Mouse (Mus musculus) telencephalon, adult 2 months (tissue): ENCODE measurements around the gene Mipol1.

Source experiments
- DNase-seq: peaks from one replicate; pipeline ENCODE4 v3.0.0-alpha.2; 2011; ENCODE audit warnings: low read depth, low spot score

Gene Mipol1

DNA sequence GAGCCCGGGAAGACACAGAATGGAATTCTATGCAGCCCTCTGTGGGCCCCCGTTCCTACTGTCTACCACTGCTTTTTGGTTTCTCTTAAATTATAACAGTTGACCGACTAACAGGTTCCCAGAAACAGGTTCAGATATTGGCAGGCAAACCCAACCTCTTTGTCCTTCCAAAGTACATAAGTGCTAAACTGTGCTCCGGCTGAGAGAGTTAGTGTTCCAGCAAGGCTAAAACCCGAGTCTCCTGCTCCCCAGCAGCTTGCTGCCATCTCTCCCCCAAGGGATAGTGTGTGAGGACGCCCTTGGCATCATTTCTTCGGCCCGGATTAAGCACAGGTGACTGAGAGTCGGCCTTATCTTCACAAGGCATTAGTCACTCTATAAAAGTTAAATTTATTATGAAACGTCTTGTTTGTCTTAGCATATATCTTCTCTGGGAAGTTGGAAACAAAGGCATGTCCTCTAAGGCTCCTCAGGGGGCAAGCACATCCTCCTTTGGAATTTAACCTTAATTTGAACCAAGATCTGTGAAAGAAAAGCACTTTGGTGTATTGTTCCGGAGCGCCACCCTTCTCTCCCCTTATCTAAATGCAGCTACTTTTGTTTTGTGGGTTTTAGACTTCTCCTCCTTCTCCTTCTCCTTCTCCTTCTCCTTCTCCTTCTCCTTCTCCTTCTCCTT lies 285.6 kb downstream of the Mipol1 start:
- no peak for DNase-seq

DNA sequence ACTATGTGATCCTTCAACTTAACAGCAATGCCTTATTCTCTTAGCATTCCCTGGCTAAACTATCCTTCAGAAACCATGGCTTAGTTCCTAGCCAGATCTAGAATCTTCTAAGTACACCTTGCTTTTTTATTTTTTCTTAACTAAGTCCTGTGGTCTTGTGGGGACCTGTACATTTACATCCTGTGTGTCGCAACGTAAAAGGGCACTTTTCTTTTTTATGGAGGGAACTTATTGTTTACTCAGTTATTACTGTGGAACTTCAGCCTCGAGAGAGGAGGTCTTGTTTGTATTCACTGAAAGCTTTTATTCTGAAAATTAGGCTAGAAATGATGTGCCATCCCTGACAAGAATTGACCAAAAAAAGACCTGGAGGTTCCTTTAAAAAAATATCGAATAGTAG lies 298.1 kb downstream of the Mipol1 start:
- no peak for DNase-seq

DNA sequence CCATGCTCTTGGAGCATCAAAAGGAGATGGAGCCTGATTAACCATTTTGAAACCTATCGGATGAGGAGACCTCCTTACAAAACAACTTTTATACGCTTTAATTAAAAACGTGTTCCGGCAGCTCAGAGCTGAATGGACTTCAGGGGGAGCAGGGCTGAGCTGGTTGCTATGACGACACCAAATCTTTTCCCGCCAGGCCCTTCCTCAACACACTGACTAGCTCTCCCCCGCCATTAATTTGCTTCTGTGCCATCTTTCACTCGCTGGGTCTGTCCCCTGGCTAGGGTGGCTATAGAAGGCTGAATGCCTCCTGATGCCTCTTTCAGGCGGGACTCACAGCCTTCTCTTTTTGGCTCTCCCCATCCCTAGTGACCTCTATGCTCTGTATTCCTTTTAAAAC lies 300.2 kb downstream of the Mipol1 start:
- DNase-seq: no peak

DNA sequence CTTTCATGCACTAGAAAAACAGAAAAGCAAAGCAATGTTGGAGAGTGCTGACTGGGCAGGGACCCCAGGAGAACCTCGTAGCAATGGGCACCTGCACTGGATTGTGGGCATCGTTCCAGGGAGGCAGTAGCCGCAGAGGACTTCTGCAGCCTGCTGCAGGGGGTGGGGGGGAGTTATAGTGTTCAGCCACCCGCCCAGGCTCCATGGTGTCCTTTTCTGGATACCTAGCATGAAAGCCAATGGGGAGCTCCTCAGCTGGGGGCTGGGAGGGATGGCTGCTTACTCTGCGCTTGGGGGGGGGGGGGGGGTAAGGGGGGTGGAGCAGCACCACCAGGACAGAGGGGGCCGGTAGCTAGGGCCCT lies 304.3 kb downstream of the Mipol1 start:
- no peak for DNase-seq

DNA sequence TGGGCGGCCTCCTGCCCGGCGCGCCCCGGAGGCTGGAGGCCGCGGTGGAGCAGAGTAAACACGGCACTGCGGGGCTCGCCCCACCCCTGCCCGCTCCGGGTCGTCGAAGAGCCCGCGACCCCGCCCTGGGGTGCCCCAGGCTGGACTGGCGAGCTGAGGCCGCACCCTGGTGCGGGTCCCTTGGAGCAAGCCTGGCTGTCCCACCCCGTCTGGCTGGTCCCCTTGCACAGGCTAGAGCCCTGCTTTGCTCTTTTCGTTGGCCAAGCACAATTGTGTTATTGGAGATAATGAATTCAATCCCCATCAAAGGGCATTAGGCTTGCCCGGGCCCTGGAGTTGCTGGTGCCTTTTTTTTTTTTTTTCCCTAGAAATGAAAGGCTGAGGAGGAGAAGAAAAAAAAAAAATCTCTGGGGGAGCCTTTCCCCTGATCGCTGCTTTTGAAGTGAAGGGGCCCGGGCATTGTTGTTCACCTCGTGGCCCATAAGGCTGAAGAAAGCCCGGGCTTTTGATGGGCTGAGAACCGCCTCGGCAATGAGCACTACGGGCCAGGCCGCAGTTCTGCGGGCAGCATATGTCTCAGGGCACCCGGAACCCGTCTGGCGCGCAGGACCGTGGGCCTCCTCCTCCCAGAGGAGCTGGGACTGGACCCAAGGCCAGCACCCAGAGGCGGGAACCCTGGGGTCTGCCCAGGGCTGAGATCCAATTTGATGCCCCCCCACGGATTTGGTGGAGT lies 304.8 kb downstream of the Mipol1 start:
- DNase-seq: no peak

DNA sequence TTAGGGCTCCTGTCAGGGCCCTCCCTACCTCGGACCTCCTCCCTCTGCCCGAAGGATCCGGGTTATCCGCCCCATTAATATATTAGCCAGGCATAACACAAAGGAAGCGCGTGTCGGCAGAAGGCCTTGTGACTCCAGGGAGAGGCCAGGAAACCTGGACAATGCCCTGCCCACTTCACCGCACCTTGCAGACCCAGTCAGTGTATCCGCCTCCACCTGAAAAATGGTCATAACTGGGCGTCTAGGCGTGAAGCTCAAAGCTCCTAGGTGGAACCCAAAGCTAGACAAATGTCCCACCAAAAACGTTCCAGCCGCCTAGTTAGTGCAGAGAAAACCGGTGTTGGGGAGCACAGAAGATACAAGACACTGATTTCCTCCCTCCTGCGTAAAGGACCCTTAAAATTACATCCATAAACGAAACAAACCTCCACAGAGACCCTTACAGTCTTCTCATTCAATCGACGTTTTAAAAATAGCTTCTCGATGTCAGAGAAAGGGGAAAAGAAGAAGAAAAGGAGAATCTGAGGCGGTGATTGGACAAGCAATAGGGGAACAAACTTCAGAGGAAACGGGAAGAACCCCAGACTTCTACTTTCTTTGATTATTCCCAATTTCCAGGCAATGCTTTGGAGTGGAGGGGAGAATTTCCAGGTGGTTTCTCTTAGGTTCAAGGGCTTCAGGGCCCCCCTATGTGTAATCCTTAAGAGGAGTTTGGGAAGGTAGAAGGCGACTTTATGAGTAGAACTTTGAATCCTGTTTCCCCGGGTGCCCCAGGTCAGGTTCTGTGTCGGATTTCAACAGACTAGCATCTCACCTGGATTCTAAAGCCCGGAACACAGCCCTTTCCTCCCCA lies 306.1 kb downstream of the Mipol1 start:
- DNase-seq: no peak

DNA sequence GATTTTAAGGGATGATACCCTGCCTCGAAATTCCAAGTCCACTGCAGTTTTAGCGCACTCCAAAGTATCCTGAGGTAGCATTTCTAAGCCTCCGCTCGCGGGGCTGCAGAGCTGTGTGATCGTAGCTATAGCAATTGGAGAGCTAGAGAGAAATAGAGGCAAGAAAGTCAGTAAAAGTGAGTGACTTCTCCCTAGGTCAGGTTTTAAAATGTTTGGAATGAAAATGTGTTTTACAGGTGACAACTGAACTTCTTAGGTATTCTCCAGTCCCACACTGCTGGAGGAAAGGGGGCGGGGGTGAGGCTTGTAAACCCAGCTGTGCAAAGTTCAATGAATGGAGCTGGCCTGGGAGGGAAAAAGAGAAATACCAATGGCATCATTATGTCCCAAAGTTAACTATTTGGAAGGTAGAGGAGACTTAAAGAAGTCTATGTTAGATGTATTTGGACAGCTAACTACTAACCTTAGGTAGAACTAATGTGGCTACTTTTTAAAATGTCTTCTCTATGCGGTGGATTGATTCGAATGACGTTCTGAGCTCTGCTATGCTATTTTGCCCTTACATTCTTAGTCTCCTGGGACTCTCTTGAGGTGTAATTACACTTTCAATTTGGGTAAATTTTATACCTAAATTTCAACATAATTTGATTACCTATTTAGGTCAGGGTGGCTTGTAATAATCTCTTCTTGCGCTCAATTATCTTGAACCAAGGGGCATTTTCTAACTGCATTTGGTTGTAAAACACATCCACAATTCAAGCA lies 306.9 kb downstream of the Mipol1 start:
- no peak for DNase-seq

DNA sequence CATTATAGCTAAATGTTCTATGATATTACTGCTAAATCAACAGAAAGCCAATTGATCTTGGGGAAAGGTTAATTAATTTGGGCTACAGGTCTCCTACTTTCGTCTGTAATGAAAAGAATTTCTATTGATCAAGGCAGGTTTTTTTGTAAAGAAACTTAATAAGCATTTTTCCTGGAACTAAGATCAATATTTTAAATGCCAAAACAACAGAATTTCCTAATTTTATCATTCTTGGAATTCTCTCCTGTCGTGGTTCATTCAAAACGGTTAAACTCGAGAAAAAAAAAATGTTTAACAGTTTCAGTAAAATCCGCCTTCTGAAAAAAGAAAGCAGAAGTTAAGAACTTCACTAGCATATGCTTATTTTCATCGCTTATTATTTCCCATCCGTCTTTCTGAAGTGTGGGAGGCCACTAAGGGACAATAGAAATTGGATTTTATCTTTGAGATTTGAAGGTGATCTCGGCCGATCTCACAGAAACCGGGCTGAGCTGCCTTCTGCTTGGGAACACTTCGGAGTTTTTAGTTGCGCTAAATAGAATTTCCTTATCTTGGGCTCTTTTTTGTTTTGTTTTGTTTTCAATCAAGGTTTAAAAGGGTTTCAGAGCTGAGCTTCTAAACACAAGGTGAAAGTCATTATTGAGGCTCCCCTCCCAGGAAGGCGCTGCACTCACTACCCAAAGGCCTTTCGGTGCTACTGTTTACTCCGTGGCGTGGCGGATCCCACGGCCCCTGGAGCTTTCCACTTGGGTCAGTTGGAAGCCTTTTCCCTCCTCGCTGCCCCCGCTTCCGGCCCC lies 307.8 kb downstream of the Mipol1 start:
- no peak for DNase-seq

DNA sequence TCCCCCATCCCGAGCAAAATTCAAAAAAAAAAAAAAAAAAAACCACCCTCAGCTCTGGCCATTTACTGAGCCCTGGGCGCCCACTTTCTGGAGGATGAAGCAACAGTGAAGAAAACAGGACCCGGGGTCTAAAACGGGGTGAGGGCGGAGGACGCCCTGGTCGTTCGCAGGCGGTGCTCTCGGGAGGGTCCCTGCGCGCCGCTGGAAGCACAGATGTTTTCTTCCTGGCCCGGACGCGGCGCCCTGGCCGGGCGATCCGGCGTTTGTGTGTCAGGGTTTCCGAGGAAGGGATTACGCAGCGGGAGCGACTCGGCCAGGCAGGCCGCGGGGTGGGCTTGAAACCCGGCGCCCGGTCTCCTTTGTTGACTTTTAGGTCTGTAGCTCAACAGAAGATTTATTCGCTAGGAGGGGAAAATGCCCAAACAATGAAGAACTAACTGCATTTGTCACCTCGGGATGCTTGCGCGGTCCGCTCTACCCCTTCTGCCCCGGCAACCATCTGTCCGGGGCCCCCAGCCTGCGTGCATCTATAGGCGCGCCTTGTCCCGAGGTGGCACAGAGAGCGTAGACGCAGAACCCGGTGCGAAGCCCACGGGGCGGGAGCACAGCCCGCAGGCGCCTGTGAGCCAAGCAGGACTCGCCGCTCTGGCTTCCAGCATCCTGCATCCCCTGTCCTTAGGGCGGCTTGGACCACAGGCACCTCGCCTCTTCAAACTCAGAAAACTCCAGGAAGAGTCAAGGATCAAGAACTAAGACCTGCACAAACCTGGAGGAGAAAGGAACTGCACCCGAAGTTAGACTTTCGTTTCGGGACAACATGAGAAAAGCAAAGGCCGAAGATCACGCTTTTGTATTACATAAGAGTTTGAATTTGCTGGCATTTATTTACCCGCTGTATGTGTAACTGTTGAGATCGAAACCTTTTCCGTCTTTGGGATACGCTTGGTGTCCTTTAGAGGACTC lies 308.6 kb downstream of the Mipol1 start:
- no peak for DNase-seq

DNA sequence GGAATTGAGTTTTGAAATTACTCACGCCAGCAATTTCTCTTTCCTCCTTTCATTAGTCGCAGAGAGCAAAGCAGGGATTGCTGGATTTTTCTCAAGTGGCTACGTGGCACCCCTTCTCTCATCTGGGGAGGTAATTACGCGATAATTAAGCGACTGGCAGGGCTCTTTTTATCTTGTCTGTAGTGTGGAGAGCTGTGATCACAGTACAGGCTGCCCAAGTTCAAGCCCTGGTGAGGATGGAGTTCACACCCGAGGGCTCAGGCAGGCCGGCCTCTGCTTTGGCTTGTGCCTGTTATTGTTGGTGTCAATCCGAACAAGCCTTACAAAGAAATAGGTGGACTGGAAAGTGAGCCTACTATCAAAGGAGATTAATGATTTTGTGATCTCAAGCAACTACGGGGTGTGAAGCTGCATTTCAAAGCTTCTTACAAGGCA lies 309.3 kb downstream of the Mipol1 start:
- no peak for DNase-seq

DNA sequence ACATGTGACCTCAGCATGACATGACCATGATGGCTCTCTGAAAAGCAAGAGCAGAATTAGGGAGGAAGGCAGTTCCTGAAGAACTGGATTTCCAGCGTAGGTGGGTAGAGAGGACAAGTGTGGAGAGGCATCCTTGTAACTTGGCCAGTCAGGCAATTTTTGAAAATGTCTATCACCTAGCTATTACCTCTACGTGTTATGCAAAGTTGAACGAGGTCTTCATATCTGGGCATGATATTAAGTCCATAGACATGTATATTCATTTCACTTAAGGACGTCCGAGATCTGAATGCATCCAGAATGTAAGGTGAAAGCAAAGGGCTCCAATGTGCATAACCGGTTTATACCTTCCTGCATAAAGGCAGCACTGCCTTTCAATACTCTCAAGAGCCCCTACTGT lies 310.9 kb downstream of the Mipol1 start:
- no peak for DNase-seq

DNA sequence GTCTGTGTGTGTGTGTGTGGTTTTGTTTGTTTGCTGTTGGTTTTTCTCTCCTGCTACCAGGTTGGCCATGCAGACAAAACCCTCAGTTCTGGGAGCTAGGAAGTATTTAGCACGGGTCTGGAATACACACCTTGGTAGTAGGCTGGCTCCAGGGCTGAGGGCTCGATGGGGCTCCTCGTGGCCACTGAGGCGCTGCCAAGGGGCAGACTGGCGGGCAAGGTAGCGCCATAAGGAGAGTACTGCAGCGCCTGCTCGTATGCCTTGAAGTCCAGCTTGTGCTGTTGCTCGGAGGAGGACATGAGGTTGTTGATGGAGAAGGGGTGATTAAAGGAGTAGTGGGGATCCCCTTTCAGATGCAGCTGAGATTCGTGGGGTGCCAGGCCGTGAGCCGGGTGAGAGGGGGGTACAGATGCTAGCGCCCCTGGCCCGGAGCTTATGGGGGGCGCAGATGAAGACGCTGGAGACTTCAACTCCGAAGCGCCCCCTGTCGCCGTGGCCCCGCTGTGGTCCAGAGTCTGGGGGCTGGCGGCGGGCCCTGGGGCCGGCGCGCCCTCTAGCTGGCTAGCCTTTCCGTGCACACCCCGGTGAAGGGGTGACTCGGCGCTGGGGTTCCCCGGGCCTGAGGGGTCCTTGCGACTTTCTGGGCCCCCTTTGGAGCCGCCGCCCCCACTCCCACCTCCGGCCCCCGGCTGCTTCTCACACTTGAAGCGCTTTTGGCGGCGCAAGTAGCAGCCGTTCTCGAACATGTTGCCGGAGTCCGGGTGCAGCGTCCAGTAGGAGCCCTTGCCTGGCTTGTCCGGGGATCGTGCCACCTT lies 311.9 kb downstream of the Mipol1 start:
- DNase-seq: no peak

DNA sequence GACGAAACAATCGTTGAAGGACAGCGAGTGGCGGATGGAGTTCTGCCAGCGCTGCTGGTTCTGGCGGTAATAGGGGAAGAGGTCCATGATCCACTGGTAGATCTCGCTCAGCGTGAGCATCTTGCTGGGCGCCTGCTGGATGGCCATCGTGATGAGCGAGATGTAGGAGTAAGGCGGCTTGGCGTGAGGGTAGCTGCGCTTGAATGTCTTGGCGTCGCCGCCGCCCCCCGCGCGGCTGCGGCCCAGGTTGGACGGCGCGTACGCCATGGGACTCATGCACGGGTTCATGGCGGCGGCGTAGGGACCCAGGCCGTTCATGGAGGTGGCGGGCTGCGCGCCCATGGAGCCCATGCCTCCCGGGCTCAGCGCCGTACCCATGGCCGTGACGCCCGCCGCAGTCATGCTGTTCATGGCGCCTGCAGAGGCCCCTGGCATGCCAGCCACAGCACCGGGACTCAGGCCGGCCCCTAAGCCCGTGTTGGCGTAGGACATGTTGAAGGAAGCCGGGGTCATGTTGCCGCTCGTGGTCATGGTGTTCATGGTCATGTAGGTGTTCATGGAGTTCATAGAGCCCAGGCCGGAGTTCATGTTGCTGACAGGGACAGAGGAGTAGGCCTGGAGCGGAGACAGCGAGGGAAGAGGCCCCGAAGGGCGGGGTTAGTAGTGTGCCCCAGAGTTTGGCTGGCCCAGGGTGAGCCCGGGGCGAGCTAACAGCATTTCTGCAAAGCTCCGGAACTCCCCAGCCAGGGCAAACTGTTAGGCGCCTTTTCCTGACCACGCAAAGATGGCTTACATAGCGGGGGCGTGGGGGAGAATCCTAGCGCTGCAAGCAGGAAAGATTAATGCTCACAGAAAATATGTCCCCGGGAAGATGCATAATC lies 312.8 kb downstream of the Mipol1 start:
- no peak for DNase-seq

DNA sequence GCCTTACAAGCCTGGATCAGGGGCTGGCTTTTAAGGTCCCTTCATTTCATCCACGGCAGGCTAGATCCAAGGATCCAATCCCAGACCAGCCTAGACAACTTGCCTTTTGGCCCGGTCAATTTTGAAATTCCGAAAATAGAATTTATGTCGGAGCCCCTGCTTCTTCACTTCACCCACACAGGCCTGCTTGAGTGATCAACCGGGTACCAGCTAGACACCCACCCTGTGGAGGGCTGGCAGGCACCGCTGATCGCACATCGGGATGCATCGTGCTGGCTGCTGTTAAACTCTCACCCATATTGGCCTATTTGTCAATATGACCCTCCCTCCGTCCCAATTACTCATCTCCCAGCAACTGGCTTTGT lies 313.4 kb downstream of the Mipol1 start:
- no peak for DNase-seq

DNA sequence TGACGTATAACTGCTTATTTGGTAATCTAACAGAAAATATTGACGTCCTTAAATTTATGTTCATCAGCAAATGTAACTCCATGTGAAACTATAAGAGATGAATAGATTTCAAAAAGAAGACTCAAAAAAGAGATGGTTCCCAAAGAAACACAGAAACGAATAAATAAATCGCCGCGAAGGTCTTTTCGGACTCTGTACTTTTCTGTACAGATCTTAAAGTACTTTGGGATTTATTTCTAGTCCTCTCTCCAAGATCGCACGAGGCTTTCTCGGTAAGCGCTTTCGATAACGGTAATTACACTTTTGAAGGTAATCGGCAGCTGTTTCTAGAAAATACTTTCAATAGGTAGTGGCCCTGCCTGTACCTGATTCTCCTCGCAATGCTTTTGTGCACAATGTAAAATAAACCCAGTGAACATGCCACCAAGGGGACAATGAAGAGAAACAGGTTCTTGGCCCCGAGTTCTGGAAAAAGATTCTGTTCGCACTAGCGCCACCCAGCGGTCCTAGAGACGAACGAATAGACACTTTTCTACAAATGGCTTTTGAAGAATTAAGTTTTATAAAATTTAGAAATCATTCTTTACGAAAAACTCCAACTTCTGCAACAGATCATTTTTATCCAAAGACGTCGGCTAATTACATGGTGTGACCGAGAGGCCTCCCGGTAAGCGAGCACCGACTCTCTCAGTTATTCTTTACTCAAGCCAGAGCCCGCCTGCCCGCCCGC lies 314.6 kb downstream of the Mipol1 start:
- no peak for DNase-seq

DNA sequence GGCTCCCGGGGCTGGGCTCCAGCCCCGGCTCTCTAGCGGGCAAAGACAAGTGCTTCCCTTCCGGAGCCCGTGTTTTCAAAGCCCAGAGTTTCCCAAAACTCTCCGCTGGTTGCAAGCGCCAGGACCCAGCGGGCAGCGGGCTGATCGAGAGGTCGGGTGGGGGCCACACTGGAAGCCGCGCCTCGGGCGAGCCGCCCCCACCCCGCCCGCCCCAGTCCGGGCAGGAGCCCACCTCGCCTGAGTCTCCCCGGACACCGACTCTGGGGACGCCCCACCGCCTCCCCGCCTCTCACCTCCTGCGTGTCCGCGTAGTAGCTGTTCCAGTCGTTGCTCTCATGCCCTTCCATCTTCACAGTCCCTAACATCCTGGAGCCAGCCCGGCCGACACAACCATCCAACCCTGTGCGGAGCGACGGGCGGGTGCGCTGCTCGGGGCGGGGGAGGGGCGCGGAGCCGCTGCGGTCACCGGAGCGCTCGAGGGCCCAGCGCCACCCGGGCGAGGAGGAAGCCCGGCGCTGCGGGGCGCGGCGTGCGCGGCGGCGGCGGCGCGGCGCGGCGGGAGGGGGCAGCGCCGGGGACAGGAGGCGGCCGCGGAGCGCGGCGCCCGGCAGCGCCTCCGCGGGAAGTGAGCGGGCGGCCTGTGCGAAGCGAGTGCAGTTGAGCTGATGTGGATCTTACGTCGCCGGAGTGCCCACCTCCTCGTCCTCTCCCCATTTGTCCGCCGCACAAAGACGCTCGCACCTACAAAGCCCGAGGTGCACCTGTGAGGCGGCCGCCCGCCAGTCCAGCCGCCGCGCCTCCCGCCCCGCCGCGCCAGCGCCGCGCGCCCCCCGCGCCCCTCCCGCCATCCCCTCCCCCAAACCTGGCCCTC lies 315.4 kb downstream of the Mipol1 start:
- DNase-seq: no peak
